Mouse (Mus musculus) liver, embryonic 14.5 days (tissue): ENCODE measurements at regions not wholly inside any gene's neighbourhood (a gene's known extent, or its start where the extent isn't known, plus 50 kb on each side); places are given as distances from the start of the nearest gene placed in this dataset.

Experiments
- ATAC-seq: fragments of 200-750 bp; cut with Nextera tagmentation; 2 replicates; pipeline ENCODE4 v1.8.0; 2017; ENCODE audit warnings: moderate number of reproducible peaks, mild to moderate bottlenecking, moderate library complexity; ENCODE audit not compliant: insufficient read depth
- DNase-seq, 3 experiments: peaks; one replicate each; pipeline ENCODE4 v3.0.0-alpha.2; 2012 to 2013; ENCODE audit warnings: low read depth in 3 of 3, low spot score in 3 of 3
- H3K27ac ChIP-seq: fragments of 300-500 bp; sonication (generic); 2 replicates; pipeline ENCODE4 v1.5.1; 2014; ENCODE audit warnings: moderate library complexity, mild to moderate bottlenecking, control low read depth, inconsistent platforms
- H3K27me3 ChIP-seq: fragments of 300-500 bp; sonication (generic); 2 replicates; pipeline ENCODE4 v1.6.1; 2014; ENCODE audit warnings: mild to moderate bottlenecking, low read length, moderate library complexity; ENCODE audit not compliant: control insufficient read depth, insufficient read depth
- H3K36me3 ChIP-seq: fragments of 300-500 bp; sonication (generic); replicated peaks from 2 replicates; pipeline ENCODE4 v1.6.1; 2014; ENCODE audit warnings: low read depth; ENCODE audit not compliant: control insufficient read depth, insufficient read depth
- H3K4me1 ChIP-seq, 2 experiments: fragments of 200-500 bp in 1 of 2; fragments of 300-500 bp in 1 of 2; sonication (generic) in 1 of 2; replicated peaks; 2 replicates each; pipeline ENCODE4 v1.6.1; 2012 to 2014; ENCODE audit warnings: antibody characterized with exemption in 1 of 2, inconsistent platforms in 1 of 2, low read length in 1 of 2; ENCODE audit not compliant: control insufficient read depth in 2 of 2, insufficient read depth in 2 of 2
- H3K4me2 ChIP-seq: fragments of 300-500 bp; sonication (generic); 2 replicates; pipeline ENCODE4 v1.6.1; 2014; ENCODE audit warnings: low read depth, mild to moderate bottlenecking, control low read depth, moderate library complexity
- H3K4me3 ChIP-seq, 2 experiments: fragments of 200-500 bp in 1 of 2; fragments of 300-500 bp in 1 of 2; sonication (generic) in 1 of 2; 2 replicates each; pipeline ENCODE4 v1.5.1; 2012 to 2014; ENCODE audit warnings: low read depth in 2 of 2, low read length in 2 of 2, mild to moderate bottlenecking in 2 of 2, control low read depth in 1 of 2, inconsistent platforms in 1 of 2, moderate library complexity in 1 of 2; ENCODE audit not compliant: insufficient read depth in 1 of 2
- H3K9ac ChIP-seq: fragments of 300-500 bp; sonication (generic); replicated peaks from 2 replicates; pipeline ENCODE4 v1.6.1; 2014; ENCODE audit warnings: mild to moderate bottlenecking, control low read depth, moderate library complexity
- H3K9me3 ChIP-seq: fragments of 300-500 bp; sonication (generic); 2 replicates; pipeline ENCODE4 v1.6.1; 2016; ENCODE audit warnings: low read length, mixed read lengths; ENCODE audit not compliant: control insufficient read depth
- CTCF ChIP-seq: IDR thresholded peaks from 2 replicates; pipeline ENCODE4 v1.5.1; 2016; ENCODE audit warnings: antibody characterized with exemption, low read depth, control low read depth
- EP300 ChIP-seq: IDR thresholded peaks from 2 replicates; pipeline ENCODE4 v1.6.1; 2016; ENCODE audit warnings: antibody characterized with exemption, low read depth
- WGBS: fragments of 180-500 bp; shearing (Covaris S2); extraction: QIAGEN DNeasy Blood & Tissue Kit; methylation state at CpG from one replicate; pipeline ENCODE4 v1.1.7; 2014; ENCODE audit not compliant: insufficient replicate concordance; 5-methylcytosine and 5-hydroxymethylcytosine counted together

DNA sequence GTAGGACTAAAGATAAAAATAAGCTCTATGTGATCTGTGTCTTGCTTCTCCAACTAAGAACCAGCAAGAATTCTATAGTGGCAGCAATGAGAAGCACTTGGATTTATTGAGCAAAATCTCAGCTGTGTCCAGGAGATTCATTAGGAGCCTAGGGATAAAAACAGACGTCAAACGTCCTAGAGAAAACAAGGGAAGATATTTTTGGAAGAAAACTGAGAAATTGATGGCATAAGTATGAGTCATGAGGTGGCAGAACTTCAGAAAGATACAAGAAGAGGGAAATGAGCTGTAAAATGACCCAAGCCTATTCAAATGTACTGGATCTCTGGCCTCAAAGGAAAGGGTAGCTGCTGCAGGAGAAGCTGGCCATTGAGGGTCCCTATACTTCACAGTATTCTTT is 65.7 kb upstream of the Armcx2 start:
- no peaks in the 10 kb centered on the region for H3K27me3 ChIP-seq
- H3K4me1 ChIP-seq, result no peaks in the 10 kb centered on the region; a peak in 1 of 4 replicates
- H3K4me3 ChIP-seq, result no peak overlapping the region
- no peak overlapping the region for H3K27ac ChIP-seq
- ATAC-seq (no peak), DNase-seq (no peak)
- H3K9me3 ChIP-seq, result no peaks in the 10 kb centered on the region
- H3K9ac ChIP-seq, result no peak overlapping the region
- H3K36me3 ChIP-seq, result no peaks in the 10 kb centered on the region
- 29% methylated on average over 2 of the region's 2 CpGs for WGBS
- H3K4me2 ChIP-seq, result no peak overlapping the region
- TF ChIP-seq CTCF (no peak), EP300 (no peak)

DNA sequence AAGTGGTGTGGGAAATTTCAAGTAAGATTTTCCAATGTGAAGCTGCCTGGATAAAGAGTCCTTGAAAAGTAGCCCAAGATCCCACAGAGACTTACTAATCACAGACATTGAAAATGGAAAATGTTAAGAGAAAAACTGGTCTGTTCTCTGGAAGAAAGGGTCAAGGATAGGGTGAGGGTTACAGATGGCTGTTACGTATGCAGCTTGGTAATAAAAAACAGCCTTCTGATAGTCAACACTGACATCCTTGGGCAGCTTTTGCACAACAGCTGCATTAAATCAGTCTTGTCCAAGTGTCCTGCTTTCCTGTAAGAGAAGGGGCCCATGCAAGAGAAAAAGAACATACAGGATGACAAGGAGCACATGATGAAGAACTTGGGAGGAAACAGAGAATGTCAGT is 64.6 kb upstream of the Armcx2 start:
- Histone ChIP-seq H3K9ac (no peak overlapping the region), H3K4me1 (no peaks in the 10 kb centered on the region), H3K27ac (no peak overlapping the region), H3K27me3 (no peaks in the 10 kb centered on the region), H3K4me2 (no peak overlapping the region), H3K4me3 (no peak overlapping the region), H3K36me3 (no peaks in the 10 kb centered on the region), H3K9me3 (no peaks in the 10 kb centered on the region)
- DNase-seq, result no peak
- TF ChIP-seq CTCF, result no peak
- 65% methylated on average over 1 of the region's 1 CpGs for WGBS
- no peak for ATAC-seq

DNA sequence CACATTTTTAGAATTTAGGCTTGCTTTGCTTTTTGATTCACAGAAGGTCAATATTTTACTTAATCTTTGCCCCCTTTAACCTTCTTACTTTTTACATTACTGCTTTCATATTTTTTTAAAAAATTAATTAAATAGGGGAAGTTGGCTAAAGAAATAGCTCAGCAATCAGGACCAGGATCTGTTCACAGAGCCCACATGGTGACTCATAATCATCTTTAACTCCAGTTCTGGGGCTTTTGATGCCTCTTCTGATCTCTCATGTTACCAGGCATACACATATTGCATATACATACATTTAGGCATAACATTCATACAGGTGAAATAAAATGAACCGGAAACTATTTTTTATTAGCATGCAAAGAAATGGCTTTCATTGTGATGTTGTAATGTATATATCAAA is 52.6 kb upstream of the Armcx2 start:
- DNase-seq, result no peak
- no peaks in the 10 kb centered on the region for H3K36me3 ChIP-seq
- no peak for TF ChIP-seq CTCF
- TF ChIP-seq EP300, result no peak
- H3K9me3 ChIP-seq, result no peaks in the 10 kb centered on the region
- no peak for ATAC-seq
- no peaks in the 10 kb centered on the region for H3K4me1 ChIP-seq
- WGBS, result 81% methylated on average over 1 of the region's 1 CpGs
- H3K4me2 ChIP-seq, result no peak overlapping the region
- no peaks in the 10 kb centered on the region; the same call in 1 of the 2 replicates for H3K27me3 ChIP-seq
- no peak overlapping the region for H3K4me3 ChIP-seq
- no peak overlapping the region for H3K9ac ChIP-seq
- no peak overlapping the region for H3K27ac ChIP-seq
